Mouse (Mus musculus) embryo, embryonic 11 days (tissue): Measurements from ENCODE around the gene 1110051M20Rik.
"Not testable (repeated sequence)": the region's sequence is repeated elsewhere in the genome, so short reads cannot be mapped to it uniquely, and the experiment has no call there.

Source experiments
- DNase-seq: peaks from one replicate; pipeline ENCODE4 v3.0.0-alpha.2; 2015

1110051M20Rik gene

GRCm38 (mm10) chr2:91444286-91444892 is at the start of gene 1110051M20Rik:
Gene 1110051M20Rik, minus strand, starts transcription at chr2:91444704.
- peak; percentile 94 for DNase-seq

GRCm38 (mm10) chr2:91493981-91494380 is 49.5 kb upstream of the 1110051M20Rik start:
- DNase-seq = no peak

GRCm38 (mm10) chr2:91492071-91492635 is 47.6 kb upstream of the 1110051M20Rik start:
- no peak for DNase-seq

- DNase-seq = not testable (repeated sequence)
These were observed 42.8 kb upstream of the 1110051M20Rik start for GRCm38 (mm10) chr2:91487295-91487694.

GRCm38 (mm10) chr2:91485256-91485655 is 40.8 kb upstream of the 1110051M20Rik start:
- DNase-seq = no peak

- no peak for DNase-seq
These were observed 40.2 kb upstream of the 1110051M20Rik start for GRCm38 (mm10) chr2:91484698-91485097.

GRCm38 (mm10) chr2:91480805-91481514 is 36.5 kb upstream of the 1110051M20Rik start:
- peak; percentile 83 for DNase-seq

GRCm38 (mm10) chr2:91480399-91480801 is 35.9 kb upstream of the 1110051M20Rik start:
- no peak for DNase-seq

- DNase-seq = no peak
These were observed 32.3 kb upstream of the 1110051M20Rik start for GRCm38 (mm10) chr2:91476841-91477240.

GRCm38 (mm10) chr2:91476251-91476661 is 31.8 kb upstream of the 1110051M20Rik start:
- DNase-seq = no peak

GRCm38 (mm10) chr2:91475791-91476190 is 31.3 kb upstream of the 1110051M20Rik start:
- no peak for DNase-seq

- no peak for DNase-seq
These were observed 29.9 kb upstream of the 1110051M20Rik start for GRCm38 (mm10) chr2:91474358-91474757.

GRCm38 (mm10) chr2:91470055-91470647 is 25.6 kb upstream of the 1110051M20Rik start:
- peak; percentile 58 for DNase-seq

- no peak for DNase-seq
These were observed 23.1 kb upstream of the 1110051M20Rik start for GRCm38 (mm10) chr2:91467613-91468012.

GRCm38 (mm10) chr2:91465934-91466333 is 21.4 kb upstream of the 1110051M20Rik start:
- no peak for DNase-seq

- peak; percentile 50 for DNase-seq
These were observed 18.2 kb upstream of the 1110051M20Rik start for GRCm38 (mm10) chr2:91462681-91463080.

- peak; percentile 59 for DNase-seq
These were observed 17.7 kb upstream of the 1110051M20Rik start for GRCm38 (mm10) chr2:91462196-91462595.

- no peak for DNase-seq
These were observed 16.8 kb upstream of the 1110051M20Rik start for GRCm38 (mm10) chr2:91461341-91461740.

GRCm38 (mm10) chr2:91460771-91461170 is 16.3 kb upstream of the 1110051M20Rik start:
- no peak for DNase-seq

GRCm38 (mm10) chr2:91460076-91460475 is 15.6 kb upstream of the 1110051M20Rik start:
- DNase-seq = no peak

GRCm38 (mm10) chr2:91458673-91459391 is 14.3 kb upstream of the 1110051M20Rik start:
- peak; percentile 83 for DNase-seq

- DNase-seq = peak; percentile 80
These were observed 13.8 kb upstream of the 1110051M20Rik start for GRCm38 (mm10) chr2:91458252-91458672.
